Mouse (Mus musculus) frontal cortex, adult 2 months (tissue): Measurements from ENCODE around the gene Cgas. TPM values are rescaled to one million over a fixed set of nuclear protein-coding genes. Genes with fewer than 3 reads are reported as not detected.

ENCODE experiments used
- DNase-seq, 2 experiments: peaks; one replicate each; pipeline ENCODE4 v3.0.0; 2022; ENCODE audit warnings: low spot score in 1 of 2; ENCODE audit errors: extremely low spot score in 1 of 2
- polyA plus RNA-seq: library from polyadenylated mRNA; depleted of rRNA; stranded (reverse); fragments of >200 nt; gene quantifications from 2 replicates; pipeline ENCODE4 v1.2.3, GENCODE M21; 2012

Gene Cgas
- polyA plus RNA-seq, 1 experiment: 0.90 TPM

DNA sequence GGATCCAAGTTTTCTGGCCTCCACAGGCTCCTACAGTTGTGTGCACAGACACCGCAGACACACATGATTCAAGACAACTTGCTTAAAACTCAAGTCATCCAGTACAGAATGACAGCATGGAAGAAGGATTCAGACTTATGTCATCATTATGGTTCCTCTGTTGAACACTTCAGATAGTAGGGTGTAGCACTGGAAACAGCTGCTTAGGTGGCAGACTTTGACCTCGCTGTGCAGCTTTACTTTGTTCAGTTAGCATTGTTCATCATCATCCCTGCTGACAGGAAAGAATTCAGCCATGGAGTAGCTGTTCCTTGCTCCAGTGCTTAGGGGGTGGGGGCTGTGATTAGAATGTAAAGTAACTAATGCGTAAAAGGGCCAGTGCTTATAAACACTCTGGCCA is 22.7 kb upstream of the Cgas start:
- no peak for DNase-seq

DNA sequence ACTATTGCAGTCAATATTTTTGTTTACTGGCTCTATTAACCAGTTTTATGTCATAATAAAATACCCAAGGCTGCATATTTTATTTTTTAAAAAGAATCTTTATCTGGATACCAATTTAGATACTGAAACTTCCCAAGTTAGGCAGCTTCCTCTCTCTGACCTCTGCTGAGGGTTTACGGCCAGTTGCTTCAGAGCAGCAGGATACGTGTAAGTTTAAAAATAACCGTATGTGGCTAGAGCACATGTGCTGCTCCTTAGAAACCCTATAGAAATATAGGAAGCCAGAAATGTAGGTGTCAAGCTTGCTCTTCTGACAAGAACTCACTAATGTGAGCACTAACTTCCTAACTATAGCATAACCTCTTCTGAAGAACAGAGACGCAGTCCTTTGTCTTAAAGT is 20.3 kb upstream of the Cgas start:
- DNase-seq: no peak

DNA sequence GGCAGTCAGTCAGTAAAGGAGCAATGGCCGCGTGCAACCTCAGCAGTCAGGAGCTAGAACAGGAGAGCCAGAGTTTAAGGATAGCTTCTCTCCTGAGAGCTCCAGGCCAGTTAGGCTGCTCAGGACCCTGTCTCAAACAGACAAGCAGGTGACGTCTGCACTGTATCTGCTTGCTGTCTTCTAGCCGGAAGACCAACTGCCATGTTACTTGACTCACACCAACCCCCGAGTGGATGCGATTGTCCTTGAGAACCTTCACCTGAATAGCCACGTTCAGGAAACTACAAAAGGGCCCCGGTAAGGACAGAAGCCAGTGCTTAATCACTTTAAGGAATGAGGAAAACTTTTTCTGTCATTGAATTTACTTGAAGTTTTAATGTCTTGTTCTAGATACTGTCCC is 14.0 kb upstream of the Cgas start:
- DNase-seq: no peak

DNA sequence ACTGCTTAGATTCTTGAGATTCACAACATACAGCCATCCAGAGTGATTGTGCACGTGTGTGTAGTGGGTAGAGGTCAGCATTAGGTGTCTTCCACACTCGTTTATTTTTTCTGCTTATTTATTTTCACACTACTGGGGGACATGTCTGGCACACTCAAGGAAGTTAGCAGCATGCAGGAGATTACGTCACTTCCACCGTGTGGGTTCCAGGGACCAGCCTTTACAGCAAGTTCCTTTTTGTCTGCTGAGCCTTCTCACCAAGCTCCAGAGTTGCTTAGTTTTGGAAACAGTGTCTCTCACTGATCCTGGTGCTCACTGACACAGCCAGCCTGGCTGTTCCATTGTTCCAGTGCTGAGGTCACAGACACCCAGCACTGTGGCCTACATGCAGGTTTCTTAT is 8.3 kb upstream of the Cgas start:
- DNase-seq: no peak

DNA sequence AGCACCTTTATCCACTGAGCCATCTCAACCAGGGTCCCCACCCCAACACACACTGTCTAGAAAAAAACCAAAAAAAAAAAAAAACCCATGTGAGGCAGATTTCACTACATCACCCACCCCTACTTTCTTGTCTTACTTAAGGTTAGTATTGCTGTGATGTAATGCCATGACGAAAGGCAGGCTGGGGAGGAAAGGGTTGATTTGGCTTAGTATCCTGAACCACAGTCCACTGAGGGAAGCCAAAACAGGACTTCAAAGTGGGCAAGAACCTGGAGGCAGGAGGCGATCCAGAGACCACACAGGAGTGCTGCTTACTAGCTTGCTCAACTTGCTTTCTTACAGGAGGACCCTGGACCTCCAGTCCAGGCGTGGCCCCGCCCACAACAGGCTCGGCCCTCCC is 7.4 kb upstream of the Cgas start:
- no peak for DNase-seq

DNA sequence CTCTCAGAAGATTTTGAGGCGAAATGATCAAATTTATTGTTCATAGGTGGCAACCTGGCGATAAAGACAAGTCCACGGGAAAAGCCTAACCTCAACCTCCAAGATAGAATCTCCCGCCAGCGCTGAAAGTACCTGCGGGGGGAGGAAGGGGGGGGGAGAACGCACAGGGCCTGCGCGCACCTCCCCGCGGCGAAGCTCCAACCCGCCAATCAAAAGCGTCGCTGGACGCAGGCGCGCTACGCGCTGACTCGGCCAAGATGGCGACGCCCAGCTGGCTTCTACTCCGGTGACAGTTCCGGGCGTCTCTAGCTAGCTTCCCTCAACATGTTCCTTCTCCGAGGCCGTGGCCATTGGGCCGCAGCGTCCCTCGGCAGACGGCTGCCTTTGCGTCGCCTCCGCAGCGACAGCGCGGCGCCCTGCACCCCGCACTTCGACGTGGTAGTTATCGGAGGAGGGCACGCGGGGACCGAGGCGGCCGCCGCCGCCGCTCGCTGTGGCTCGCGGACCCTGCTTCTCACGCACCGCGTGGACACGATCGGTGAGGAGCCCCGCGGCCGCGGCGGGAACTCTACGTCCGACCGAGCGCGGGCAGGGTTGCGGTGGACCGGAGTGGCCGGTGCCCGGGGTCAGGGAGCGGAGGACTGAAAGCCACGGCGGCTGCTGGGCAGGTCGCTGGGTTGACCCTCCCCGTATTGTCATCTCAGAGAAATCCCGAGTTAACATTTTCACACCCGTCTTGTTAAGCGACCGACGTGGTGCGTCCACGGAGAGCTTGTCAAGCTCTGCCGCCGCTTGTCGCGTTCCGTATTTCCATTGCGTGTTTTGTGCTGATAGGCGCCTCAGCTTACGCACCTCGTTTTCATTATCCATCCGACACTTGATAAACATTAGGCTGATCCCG is 5.2 kb upstream of the Cgas start, which contains the start of the genes Mto1 and Gm17324:
Gene Mto1 (plus strand): TSS at position 236 of the 901 bp plus-strand sequence.
Gene Gm17324 (minus strand): TSS at position 814 of the 901 bp plus-strand sequence.
- peak; percentile 63 to 89 for DNase-seq

DNA sequence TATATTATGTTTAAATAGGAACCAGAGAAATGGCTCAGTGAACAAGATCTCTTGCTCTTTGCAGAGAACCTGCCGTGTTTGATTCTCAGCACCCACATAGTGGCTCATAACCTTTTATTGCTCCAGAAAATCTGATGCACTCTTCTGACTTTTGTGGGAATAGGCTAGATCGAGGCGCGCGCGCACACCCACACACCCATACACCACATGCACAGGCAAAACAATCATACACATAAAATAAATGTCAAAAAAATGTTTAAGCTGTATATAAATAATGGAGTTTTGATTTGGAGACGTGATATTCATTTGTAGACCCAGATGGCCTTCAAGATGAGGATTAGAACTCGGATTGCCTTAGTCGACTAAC is 4.6 kb upstream of the Cgas start:
- no peak for DNase-seq

DNA sequence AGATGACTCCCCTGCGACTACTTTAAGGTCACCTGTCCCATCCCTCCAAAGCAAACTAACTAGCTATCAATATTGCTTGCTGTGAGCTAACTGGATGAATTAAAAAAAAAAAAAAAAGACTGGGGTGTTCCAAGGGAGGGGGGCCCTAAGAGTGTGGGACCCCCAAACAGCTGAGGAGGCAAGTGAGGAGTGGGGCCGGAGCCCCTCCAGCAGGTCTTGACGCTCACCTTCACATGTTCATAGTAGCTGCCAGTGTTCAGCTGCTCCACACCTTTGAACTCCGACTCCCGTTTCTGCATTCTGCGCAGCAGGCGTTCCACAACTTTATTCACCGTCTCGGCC is 829 bp downstream of the Cgas start:
- DNase-seq: no peak

DNA sequence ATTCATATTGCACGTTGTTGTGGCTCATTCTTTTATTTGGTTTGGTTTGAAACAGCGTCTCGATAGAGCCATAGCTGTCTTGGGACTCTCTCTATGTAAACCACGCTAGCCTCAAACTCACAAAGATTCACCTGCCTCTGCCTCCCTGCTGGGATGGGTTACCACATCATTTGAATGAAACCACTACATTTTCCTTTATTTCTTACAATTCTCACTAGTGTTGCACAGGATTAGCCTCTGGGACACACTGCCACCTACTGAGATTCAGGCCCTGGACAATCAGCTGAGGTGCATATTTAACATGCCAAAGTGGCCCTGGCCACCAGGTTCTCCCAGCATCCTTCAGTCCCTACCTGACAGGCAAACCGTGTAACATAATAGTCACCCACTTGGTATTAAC is 3.6 kb downstream of the Cgas start:
- DNase-seq: no peak

DNA sequence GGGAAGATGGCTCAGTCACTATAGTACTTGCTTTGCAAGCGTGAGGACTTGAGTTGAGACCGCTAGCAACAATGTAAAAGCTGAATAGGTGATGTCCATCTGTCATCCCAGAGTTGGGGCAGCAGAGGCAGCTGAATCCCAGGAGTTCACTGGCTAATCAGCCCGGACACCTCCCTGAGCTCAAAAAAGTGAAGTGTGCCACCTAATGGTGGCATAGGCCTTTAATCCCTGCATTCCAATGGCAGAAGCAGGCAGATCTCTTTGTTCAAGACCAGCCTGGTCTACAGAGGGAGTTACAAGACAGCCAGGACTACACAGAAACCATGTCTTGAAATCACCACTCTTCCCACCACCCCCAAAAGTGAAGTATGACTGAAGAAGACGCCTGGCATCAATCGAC is 10.6 kb downstream of the Cgas start:
- no peak for DNase-seq

DNA sequence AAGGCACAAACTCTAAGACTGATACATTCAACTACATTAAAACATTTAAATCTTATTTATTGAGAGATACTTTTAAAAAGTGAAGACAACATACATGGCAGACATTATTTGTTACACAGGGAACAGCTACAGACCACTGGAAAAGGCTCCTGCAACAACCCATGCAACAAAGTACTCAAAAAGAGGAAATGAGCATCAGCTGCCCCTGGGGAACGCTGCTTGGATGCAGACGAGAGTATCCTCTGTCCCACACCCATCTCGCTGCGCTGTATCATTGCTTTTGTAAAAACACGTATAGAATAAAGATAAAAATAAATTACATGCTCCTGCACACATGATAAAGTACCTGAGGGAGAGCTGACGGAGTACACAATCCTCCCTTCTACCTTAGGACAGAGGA is 12.6 kb downstream of the Cgas start:
- no peak for DNase-seq

DNA sequence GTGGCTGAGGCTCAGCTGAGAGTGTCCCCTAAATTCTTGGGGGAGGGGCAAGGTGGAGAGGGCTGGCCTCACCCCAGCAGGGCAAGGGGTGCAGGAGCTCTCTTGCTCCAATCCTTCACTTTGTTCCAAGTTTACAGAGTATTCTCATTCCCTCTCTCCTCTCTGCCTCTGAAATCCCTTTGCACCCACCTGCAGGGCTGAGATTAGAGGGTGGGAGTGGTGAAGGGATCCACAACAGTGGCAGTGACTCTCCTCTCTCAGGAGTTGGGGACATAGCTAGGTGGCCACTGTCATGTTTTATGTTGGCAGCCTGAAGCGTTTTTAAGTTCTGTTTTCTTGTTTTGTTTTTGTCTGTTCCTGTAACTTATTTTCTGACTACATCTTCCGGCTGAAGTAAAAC is 13.5 kb downstream of the Cgas start:
- no peak for DNase-seq

DNA sequence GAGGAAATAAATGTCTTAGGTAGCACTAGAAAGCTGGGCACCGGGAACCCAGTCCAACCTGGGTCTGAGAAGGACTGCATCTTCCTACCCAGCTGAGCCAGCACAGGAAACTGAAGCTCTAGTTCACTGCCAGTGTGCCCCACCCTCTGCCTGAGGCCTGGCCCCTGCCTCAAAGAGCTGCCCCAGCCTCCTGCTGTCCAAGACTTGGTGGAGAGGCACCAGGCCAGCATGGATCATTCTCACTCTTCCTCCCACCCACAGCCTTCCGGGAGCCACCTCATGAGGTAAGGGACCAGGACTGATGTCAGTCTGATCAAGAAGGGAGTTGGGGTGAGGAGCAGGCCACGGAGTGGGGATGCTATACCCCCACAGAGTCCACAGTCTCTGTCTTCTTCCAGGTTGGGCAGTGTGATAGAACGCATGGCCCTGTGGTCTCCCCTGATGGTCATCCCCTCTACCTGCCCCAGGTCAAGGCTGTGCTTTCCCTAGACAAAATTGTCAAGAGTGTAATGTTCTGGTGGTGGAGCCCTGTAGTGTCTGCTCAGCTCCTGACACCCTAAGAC is 14.1 kb downstream of the Cgas start:
- DNase-seq: no peak

DNA sequence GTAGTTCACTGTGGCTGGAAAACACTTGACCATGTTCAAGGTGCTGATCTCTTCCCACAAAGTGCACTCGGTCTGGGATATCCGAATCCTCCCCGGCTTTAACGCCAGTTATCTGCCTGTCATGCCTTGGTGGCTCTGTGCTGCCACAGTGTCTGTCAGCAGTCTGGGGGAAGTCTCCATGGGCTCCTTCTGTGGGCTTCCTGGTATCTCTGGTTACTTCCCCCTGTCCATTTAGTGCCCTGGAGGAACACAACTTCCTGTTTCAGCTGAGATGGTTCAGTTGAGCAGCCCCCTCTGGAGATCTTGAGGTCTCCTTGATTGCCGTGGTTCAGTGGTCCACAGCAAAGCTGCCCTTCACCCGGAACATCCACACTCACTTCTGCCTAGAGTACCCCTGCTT is 14.9 kb downstream of the Cgas start:
- no peak for DNase-seq

DNA sequence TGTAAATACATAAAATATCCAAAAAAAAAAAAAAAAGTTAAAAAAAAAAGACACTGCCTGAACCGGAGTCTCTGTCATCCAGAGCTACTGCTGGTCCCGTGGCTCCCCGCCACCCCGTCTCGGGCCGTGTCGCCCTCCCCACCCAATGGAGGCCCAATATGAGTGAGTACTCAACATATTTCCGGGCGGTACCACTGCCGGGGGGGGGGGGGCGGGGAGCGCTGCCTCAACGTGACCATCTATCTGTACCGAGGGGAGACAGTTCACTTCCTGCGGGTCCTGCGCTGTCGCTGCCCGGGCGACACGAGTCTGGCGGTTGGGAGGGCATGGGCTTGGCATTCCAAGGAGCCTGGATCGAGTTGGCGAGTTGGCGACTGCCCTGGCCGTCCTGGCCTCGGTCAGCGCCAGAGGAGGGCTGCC is 15.7 kb downstream of the Cgas start:
- no peak for DNase-seq

DNA sequence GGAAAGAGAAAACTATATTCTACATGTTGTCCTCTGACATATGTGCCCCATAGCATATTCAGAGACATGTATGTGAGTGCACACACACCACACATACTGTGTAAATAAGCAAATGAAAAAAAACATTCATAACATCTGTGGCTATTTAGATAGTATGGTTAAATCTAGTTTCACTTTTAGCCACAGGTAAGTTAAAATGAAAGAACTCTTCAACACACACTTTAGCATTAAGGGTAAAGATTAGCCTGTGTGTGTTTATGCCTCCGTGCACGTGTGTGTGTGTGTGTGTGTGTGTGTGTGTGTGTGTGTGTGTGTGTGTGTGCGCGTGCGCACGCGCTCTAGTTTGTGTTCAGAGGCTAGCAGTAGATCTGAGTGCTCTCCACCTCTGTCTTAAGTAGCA is 41.4 kb downstream of the Cgas start:
- no peak for DNase-seq

DNA sequence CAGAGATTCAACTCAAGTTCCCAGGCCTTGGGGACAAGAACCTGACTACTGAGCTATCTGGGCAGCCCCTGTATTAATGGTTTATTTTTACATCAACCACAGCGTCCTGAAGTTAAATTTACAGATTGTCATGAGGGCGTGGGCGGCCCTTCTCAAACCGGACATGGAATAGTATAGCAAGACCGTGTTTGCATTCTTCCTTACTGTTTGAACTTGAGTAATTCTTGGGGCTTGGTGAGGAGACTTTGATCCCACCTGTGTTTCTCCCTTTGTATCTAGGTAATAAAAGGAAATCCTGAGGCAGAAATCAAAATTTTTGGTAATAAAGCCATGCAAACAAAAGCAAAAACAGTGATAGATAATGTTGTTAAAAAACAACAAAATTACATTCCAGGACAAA is 42.5 kb downstream of the Cgas start:
- no peak for DNase-seq

DNA sequence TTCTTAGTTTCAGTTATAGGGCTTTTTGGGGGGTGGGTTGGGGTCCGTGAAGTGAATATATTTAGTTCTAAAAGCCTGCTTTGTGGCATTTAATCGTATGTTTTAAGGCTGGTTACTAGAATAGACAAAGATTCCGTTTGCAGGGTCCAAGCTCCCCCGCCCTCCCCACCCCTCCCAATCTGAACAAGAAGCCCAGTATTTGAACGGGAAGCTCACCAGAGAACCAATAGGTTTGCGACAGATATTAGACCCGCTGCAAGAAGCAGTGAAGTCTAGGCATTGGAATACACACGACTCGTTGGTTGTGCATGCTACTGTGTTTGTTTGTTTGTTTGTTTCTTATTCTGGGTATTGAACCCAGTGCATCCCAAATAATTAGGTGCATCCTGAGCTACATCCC is 46.5 kb downstream of the Cgas start:
- DNase-seq: no peak

DNA sequence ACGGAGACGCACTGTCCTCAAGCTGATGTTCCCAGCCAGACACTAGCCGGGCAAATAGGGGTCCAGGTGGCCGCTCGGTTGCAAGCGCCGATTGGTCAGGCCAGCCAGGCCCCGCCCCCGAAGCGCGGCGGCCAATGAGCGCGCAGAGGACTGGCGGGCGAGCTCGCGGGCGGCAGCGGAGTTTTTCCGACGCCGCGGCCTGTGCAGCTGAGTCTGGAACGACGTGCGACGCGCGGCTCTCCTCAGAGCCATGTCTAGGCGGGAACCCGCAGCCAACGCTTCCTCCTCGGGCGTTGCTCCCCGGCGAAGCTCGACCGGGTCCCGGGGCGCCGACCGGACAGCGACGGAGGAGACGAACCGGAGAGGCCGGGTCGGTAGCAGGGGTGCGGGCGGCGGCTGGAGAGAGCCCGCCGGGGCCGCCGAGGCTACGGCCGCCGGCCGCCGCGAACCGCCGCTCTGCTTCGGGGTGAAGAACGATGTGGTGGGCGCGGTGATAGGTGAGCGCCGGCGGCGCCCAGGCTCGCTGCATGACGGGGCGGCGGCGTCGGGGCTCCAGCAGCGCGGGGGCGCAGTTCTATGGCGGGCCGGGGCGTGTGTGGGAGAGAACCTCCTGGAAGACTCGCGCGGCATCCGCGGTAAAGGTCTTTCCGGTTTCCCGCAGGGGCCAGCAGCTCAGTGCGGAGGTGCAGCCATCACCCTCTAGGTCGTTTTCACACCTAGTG is 47.2 kb downstream of the Cgas start, which contains the start of gene Ddx43:
Gene Ddx43 (plus strand): TSS at position 148 of the 722 bp plus-strand sequence.
- DNase-seq: peak in 1 of 2 experiments; percentile 17

DNA sequence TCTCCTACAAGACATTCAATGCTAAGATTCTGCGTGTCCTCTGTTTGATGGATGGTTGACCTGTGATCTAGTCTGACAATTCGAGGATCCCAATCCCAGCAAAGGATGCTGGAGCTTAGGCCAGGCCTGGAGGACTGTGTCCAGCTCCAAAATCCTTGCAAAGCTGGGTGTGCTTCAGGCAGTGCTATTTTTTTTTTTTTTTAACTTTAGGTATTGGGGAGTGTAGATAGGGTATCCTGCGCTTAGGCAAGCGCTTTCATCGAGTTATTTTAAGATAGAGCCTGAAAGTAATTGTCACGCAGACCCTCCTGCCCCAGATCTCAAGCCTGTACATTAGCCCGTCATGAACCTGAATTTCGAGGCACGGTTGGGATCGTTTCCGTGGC is 47.8 kb downstream of the Cgas start:
- no peak for DNase-seq

DNA sequence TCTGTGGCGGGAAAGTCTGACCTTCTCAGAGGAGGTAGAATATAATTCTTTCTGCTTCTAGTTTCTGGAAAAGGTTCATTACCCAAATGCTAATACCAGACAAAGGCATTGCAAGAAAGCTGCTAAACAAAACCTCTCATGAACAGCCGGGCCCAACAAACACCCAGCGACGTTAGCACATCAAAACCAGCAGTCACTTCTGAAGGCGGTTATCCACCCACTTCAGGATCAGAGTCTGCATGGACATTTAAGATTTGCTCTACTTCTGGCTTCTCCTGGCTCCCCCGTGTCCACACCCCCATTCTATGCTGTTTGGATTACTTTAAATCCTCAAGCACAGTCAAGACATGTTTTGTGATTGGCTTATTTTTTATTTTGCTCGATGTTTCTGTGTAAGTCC is 48.4 kb downstream of the Cgas start:
- DNase-seq: peak in 1 of 2 experiments; percentile 9

DNA sequence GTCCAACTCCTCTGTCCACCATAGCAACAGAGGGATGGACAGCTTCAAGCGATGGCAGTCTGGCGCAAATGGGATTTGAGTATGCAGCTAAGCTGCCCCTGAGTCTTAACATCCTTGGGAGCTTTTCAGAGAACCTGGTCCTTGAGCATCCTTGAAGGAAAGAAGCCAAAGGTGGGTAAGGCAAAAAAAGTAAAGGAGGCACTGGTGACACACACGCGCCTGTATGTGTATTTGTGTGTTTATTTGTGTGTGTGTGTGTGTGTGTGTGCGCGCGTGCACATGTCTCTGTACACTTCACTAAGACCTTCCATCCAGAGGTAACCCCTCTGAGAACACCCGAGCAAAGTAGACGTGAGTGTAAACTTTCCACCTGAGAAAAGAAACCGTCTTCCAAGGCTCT is 49.3 kb downstream of the Cgas start:
- DNase-seq: no peak
